Mouse (Mus musculus): ENCODE results near the gene Gm21985.
A peak's percentile ranks its signal among the peaks of the same experiment; 100 is the strongest.
"Not testable (repeated sequence)": the region's sequence is repeated elsewhere in the genome, so short reads cannot be mapped to it uniquely, and the experiment has no call there.

Gm21985 gene

DNA sequence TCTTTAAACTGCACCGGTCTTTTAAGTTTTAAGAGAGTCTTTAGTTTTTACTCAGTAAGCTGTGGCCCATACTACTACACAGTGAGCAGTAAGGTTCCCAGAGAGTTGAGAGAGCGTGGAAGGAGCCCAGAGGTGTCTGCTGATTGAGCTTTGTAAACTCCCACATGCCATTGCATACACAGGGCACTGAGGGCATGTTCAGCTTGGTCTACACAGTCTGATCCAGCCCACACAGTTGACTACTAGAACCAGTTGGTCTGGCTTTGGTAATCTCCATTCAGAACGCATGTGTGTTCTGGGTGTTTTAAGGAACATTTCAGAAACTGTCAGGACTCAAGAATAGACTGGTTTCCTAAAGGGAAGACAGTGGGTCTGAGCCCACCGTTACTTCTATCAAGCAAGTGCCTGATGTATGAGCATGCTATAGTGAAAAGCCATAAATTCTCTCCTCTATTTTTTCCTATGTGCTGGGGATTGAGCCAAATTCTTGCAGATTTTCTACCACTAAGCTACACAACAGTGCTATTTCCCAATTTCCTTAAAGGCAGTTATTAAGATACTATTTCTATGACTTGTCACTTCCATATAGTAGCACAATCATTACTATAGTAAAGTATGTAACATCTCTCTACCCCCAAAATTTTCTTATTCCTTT, 125.4 kb downstream of the Gm21985 start:
- DNase-seq (ENCODE audit: low read depth, low spot score): no peak

DNA sequence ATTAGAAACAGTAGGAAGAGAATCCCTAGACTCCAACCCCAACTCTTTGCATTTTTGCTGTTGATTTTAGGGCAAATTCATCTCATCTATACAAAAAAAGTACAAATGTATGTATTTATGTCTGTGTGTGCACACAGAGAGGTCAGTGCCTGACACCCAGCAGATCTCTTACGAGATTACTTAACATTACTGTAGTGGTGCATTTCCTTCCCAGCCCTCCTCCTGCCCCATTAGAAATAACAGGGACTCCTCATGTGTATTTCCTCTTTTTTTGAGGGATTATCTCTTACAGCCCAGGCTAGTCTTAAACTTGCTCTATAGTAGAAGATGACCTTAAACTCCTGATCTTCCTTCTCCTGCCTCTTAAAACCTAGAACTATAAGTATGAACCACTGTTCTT, 126.6 kb downstream of the Gm21985 start:
- no peak for DNase-seq (ENCODE audit: low read depth, low spot score)

DNA sequence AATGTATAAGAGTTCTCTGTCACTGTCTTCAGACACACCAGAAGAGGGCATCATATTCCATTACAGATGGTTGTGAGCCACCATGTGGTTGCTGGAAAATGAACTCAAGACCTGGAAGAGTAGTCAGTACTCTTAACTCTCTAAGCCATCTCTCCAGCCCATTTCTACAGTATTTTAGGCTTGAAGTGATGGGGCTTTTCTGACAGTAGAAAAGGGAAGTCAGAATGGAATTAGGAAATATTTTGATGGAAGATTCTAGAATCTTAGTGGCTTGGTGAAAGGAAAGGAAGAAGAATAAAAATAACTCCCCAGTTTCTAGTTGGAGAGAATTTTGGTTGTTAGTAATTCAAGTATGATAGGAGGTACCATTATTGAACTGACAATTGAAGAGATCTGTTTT, 127.8 kb downstream of the Gm21985 start:
- DNase-seq (ENCODE audit: low read depth, low spot score): no peak

DNA sequence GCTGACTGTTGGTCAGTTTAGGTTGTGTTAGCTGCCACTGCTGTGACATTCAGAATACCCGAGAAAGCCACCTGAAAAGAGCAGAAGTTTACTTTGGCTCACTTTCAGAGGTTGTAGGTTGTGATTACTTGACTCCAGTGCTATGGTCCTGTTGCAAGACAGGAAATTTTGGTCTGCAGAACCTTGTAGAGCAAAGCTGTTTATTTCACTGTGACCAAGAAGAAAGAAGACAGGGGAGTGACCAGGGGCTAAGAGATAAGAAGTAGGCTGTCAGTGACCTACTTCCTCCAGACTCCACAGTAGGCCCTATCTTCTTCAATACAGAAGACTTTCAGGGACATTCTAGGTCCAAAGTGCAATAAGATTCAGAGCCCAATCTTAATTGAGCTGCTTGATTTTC, 130.5 kb downstream of the Gm21985 start:
- no peak for DNase-seq (ENCODE audit: low read depth, low spot score)

DNA sequence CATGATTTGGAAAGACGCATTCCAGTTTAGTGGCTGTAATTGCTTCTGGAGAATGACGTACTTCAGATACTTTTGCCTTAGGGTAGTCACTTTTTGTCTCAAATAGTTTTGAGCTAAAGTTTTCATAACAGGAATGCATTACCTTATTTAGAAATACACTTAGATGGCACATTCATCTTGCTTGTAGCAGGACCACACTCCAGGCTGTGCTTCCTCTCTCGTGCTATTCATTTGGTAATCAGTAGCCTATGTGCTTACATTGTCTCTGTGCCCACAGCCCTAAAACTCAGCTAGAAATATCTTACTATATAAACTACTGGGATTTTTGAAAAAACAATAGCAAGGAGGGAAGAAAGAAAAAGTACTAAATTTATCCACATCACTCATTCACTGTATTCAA, 140.9 kb downstream of the Gm21985 start:
- no peak for DNase-seq (ENCODE audit: low read depth, low spot score)

DNA sequence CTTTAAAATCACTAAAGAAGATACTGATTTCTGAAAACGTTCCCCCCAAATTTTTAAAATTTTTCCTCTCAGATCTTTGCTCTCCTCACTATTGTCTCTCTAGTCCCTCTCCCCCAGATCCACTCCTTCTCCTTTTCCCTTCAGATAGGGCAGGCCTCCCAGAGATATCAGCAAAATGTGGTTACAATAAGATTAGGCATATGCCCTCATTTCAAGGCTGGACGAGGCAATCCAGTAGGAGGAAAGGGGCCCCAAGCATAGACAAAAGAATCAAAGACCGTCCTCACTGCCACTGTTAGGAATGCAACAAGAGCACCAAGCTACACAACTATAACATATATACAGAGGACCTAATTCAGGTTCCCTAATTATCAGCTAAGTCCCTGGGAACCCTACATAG, 159.2 kb downstream of the Gm21985 start:
- DNase-seq (ENCODE audit: low read depth, low spot score): no peak

DNA sequence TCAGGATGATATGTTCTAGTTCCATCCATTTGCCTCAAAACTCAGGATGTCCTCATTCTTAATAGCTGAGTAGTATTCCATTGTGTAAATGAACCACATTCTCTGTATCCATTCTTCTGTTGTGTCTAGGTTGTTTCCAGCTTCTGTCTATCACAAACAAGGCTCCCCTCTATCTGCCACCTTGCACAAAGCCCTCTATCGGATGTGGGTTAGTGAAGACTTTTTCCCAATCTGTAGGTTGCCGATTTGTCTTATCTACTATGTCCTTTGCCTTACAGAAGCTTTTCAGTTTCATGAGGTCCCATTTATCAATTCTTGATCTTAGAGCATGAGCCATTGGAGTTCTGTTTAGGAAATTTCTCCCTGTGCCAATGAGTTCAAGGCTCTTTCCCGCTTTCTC, 162.4 kb downstream of the Gm21985 start:
- not testable (repeated sequence) for DNase-seq (ENCODE audit: low read depth, low spot score)

DNA sequence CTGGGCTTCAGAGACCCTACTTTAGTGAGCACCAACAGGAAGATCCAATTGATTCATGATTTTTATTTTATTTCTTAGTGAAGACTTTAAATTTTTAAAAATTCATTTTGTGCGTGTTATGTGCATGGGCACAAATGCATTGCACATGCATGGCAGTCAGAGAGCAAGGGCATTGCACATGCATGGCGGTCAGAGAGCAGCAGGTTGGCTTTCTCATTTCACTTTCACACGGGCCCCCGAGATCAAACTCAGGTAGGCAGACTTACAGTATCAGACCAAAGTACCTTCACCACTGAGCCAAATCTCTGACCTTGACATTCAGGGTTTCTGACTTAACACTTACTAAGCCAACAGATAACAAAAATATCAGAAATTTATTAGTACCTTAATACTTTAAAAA, 163.6 kb downstream of the Gm21985 start:
- DNase-seq (ENCODE audit: low read depth, low spot score): no peak

DNA sequence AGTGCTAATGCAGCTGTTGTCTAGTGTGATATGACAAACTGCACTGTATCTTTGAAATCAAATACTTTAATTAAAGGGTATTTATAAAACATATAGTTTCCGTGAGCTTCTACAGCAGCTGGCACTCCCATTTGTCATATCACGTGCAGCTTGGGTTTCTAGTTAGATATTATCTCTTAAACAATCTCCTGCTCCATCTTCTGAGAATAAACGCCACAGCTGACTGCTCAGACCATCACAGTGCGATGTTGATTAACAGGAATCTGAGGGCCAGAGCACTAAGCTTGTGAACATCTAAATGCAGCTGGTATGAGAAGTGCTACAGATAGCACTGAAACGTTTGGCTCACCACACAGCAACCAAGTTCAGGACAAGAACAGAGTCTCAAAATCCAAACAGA, 164.3 kb downstream of the Gm21985 start:
- no peak for DNase-seq (ENCODE audit: low read depth, low spot score)

DNA sequence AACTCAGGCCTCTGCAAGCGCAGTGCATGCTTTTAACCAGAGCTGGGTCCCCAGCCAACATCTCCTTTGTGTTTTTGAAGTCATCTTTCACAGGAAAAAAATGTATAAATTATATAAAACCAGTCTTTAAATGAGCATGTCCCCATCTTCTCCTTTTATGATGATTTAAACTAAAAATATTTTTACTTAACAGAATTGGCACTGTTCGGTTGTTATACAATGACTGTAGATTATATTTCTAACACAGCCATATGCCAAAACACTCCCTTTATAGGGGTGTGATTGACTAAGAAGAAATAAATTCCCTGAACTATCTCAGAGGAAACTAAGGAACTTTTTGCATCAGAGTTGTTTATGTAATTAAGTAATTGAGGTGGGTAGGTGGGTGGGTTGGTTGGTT, 166.4 kb downstream of the Gm21985 start:
- no peak for DNase-seq (ENCODE audit: low read depth, low spot score)

DNA sequence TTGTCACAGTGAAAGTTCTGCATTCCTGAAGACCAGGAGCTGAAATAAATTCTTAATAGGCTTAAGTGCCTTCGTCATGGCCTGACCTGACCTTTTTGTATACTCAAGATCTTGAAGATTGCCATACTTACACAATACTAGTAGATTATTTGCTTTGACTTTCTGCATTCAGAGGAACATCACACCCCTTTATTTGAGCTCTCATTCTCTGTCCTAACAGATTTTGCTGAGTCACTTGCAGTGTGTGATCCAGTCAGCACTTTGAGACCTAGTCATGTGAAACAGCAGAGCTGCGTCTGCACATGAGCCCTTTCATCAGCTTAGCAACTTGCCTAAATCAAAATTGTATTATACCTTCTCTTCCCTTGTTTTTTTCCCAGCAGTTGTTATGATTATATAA, 167.2 kb downstream of the Gm21985 start:
- DNase-seq (ENCODE audit: low read depth, low spot score): peak; percentile 10

DNA sequence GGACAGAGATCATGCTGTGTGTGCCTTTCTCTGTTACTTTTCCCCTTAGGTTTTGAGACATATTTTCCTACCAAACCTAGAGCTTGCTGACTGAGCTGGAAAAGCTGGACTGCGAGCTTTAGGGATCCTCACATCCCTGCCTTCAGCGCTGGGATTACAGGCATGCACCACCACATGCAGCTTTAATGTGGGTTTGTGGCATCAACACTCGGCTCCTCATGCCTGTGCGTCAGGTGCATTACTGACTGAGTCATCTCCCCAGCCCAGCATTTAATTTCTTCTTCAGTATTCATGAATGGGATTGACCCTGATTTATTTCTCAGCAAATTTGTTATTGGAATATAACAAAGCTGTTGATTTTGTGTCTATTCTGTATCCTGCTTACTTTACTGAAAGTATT, 170.2 kb downstream of the Gm21985 start:
- DNase-seq (ENCODE audit: low read depth, low spot score): no peak

DNA sequence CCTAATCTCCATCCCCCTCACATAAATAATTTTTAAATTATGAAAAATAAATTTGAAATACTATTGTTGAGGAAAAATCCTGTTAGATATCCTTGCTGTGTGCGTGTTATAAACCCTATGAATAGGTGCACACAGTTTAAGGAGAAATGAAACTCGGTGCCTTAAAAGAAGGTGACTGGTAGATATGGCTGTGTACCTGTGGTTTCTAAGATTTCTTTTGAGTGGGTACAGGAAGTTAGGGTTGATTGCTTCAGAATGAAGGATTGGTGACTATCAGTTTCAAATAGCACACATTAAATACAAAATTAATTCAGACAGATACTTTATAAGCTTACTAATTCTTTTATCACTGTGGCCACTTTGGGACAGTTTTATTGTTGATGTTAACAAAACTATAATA, 171.5 kb downstream of the Gm21985 start:
- DNase-seq (ENCODE audit: low read depth, low spot score): no peak

DNA sequence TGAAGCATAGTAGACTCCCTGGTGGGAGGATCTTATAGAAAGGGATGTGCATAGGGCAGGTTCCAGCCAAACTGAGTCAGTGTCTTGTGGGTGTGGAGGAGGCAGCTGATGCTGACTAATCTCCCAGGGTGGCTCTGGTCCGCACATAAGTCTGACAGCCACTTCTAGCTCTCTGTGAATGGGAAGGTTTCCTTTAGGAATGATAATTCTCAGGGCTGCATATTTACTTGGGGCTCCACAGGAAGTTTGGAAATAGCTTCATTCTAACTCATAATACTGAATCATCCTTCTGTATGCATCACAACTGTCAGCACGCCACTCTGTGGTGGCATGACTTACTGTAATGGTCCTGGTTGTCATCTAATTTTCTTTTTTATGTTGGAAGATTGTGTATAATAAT, 177.4 kb downstream of the Gm21985 start:
- no peak for DNase-seq (ENCODE audit: low read depth, low spot score)

DNA sequence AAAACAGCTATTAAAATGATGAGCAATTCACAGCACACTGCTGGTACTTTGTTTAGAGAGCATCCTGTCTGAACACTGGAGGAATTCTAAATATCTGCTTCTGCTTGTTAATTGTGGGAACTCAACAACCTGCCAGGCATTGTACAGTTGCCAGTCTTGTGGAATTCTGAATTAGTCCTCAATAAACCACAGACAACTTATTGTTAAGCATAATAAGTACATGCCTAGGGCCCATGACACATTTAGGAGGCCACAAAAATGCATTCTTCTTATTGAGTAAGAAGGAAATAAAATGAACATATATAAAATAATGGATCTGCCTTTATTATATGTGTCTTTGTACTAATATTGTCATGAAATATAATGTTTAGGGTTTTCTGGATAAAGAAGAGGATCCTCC, 179.4 kb downstream of the Gm21985 start:
- DNase-seq (ENCODE audit: low read depth, low spot score): no peak

DNA sequence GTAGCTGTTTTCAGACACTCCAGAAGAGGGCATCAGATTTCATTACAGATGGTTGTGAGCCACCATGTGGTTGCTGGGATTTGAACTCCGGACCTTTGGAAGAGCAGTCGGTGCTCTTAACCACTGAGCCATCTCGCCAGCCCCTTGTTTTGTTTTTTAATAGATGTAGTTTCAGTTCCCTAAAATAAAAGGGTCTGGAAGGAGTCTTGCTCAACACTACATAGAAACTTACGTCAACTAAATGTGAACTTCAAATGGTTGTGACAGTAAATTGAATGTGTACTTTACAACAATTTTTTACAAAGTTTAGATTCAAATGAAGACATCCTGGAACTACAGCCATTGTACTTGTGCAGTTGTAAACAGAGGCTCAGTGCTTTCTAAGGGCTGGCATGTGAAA, 181.9 kb downstream of the Gm21985 start:
- not testable (repeated sequence) for DNase-seq (ENCODE audit: low read depth, low spot score)

DNA sequence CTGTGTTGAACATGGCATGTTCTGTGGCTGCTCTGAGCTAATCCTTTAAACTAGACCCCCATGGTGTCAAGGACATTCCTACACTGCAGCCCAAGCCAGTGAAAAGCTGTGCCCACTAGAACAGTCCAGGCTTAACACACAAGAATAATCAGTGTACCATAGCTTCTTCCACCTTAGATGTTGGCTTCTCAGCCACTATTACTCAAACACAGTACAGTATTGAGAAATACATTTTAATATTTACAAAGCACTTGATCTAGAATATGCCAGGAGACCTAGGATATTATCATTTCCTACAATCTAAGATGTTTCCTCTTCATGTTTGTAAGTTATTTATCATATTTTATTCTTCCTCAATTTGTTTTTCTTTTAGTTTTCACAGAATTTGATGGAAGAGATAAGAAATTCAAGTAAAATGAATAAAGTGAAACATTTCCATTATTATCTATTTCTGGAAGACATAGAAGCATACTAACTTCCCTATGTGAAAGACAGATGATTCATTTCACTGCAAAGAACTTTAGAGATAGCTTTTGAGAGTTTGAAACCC, 182.5 kb downstream of the Gm21985 start:
- DNase-seq (ENCODE audit: low read depth, low spot score): peak; percentile 7

DNA sequence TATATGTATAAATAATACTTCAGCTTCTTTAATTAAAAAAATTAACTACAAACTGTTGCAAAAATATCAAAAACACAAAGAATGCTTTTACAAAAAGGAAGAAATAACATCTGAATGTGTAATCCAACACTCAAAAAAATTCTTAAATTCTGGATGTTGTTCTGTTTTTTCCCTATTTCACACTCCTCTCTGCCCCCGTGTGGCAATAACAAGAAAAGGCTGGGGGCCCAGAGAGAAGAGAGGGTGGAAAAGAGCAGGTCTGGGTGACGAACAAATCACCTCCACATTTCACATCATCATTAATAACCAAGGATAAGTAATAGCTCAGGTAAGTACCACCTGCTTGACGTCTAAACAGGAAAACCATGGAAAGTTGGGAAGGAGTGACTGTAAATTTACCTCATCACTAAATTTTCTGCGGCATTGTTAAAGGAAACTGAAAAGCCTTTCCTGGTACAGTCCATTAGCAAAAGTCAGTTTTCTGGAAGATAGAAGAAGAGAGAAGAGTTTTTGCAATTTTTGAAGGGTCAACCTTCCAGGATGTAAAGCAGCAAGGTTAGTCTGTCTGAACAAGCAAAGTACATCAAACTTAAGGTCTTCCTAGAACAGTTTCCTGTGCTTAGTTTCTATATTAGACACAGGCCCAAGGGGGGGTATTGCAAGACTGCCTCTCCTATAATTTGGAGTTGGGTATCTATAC, 183.6 kb downstream of the Gm21985 start:
- DNase-seq (ENCODE audit: low read depth, low spot score): peak; percentile 18

DNA sequence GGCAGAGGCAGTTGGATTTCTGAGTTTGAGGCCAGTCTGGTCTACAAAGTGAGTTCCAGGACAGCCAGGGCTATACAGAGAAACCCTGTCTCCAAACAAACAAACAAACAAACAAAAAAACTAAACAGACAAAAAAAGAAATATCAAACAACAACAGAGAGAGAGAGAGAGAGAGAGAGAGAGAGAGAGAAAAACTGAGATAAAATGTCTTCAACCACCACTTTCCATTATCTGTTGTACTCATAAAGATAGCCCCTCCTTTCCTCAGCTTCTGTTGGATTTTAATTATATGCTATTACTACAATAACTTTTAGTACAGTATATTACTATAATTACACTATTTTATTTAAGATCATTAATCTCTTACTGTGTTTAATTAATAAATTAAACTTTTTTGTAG, 186.4 kb downstream of the Gm21985 start:
- not testable (repeated sequence) for DNase-seq (ENCODE audit: low read depth, low spot score)

DNA sequence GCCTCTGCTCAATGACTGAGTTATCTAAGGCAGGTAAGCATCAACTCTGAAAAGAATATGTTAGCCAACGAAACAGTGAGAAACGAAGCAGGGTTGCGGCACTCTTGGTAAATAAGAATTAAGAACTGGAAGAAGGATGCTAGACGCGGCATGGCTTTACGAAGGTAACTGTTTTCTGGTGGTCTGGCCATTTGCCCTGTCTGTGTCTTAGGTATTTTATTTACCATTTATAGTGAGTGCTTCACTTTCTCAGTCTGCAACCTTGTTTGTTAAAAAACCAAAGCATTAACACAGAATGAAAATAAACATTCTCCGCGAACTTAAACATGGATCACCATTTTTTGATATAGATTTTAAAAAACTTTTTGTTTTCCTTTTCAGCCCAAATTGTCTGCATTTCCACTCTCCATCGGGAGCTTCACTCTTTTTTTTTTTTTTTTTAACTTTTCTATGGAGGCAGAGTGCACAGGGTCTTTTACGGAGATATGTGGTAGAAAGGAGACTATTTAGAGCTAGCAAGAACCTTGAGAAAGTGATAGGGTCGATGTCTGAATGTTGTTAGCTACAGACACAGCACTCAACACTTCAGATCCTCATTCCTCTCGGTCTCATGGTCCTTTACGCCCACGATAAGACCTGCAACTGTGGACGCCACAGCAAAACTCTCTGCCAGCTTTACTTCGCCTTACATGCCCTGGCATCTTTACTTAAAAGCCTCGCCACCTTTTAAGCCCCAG, 188.2 kb downstream of the Gm21985 start:
- no peak for DNase-seq (ENCODE audit: low read depth, low spot score)

DNA sequence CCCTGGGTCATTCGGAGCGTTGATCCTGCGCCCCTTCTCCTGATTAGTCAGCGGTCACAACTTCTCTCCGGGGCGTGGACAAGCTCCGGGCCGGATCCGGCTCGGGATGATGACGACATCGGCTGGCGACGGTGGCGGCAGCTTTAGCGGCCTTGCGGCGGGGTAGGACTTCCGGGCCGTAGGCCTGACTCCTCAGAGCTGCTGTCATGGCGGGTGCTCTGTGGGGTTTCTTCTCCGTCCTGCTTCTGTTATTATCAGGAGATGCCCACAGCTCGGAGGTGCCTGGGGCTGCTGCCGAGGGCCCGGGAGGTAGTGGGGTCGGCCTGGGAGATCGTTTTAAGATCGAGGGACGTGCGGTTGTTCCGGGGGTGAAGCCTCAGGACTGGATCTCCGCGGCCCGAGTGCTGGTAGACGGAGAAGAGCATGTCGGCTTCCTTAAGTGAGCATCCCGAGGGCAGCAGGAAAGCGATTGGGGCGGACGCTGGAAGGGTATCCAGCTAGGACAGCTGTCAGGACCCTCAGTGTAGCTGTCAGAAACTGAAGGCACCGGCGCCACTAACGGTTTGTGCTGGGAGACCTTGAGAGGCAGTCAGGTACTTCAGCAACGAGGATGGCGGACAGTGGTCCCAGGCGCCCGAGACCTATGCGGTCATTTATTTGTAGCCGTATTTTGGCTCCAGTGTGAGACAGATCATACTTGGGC, 188.9 kb downstream of the Gm21985 start, which contains the start of gene Emc7:
Emc7 (plus strand) TSS at position 136 of the 703 bp plus-strand sequence.
- peak; percentile 97 for DNase-seq (ENCODE audit: low read depth, low spot score)

Data from ZHBTc4 (cell line).